Mouse (Mus musculus) liver, adult 2 months (tissue): ENCODE data around the gene Baz2b. TPM values are rescaled to one million over a fixed set of nuclear protein-coding genes. Genes with fewer than 3 reads are reported as not detected.

Experiments used
- DNase-seq: peaks from one replicate; pipeline ENCODE4 v3.0.0-alpha.2; 2011; ENCODE audit warnings: low read depth, low spot score; ENCODE audit errors: extremely low read depth
- H3K27ac ChIP-seq: fragments of 200-500 bp; replicated peaks from 2 replicates; pipeline ENCODE4 v1.5.1; 2012; ENCODE audit warnings: low read depth, mild to moderate bottlenecking, control low read depth, inconsistent platforms, low read length; ENCODE audit not compliant: insufficient read depth
- H3K27me3 ChIP-seq: fragments of 200-500 bp; 2 replicates; pipeline ENCODE4 v1.6.1; 2012; ENCODE audit warnings: mild to moderate bottlenecking, moderate library complexity, low read length, inconsistent platforms; ENCODE audit not compliant: control insufficient read depth, insufficient read depth
- H3K36me3 ChIP-seq: fragments of 200-500 bp; 2 replicates; pipeline ENCODE4 v1.6.1; 2012; ENCODE audit warnings: low read length, inconsistent platforms; ENCODE audit not compliant: control insufficient read depth, insufficient read depth
- H3K4me1 ChIP-seq: fragments of 200-500 bp; 2 replicates; pipeline ENCODE4 v1.6.1; 2011; ENCODE audit warnings: low read length; ENCODE audit not compliant: control insufficient read depth, insufficient read depth
- H3K4me3 ChIP-seq: fragments of 200-500 bp; 2 replicates; pipeline ENCODE4 v1.5.1; 2011; ENCODE audit warnings: low read depth, mild to moderate bottlenecking, control low read depth, low read length, moderate library complexity; ENCODE audit not compliant: insufficient read depth
- H3K79me2 ChIP-seq: fragments of 200-500 bp; 2 replicates; pipeline ENCODE4 v1.6.1; 2012; ENCODE audit warnings: inconsistent platforms, mild to moderate bottlenecking, low read length, moderate library complexity; ENCODE audit not compliant: control insufficient read depth, insufficient read depth
- H3K9ac ChIP-seq: fragments of 200-500 bp; 2 replicates; pipeline ENCODE4 v1.6.1; 2012; ENCODE audit warnings: low read depth, mild to moderate bottlenecking, control low read depth, inconsistent platforms, low read length
- CTCF ChIP-seq: fragments of 200-500 bp; IDR thresholded peaks from 2 replicates; pipeline ENCODE4 v1.5.1; 2011; ENCODE audit warnings: low read depth, low read length, control low read depth
- POLR2A ChIP-seq: fragments of 200-500 bp; IDR thresholded peaks from 2 replicates; pipeline ENCODE4 v1.6.1; 2011; ENCODE audit warnings: low read length, control low read depth; ENCODE audit not compliant: insufficient read depth; ENCODE audit errors: extremely low read depth
- WGBS: fragments of 180-500 bp; shearing (Covaris S2); methylation state at CpG from one replicate; pipeline ENCODE4 v1.1.7; 2018; 5-methylcytosine and 5-hydroxymethylcytosine counted together
- polyA plus RNA-seq: library from polyadenylated mRNA; depleted of rRNA; stranded (reverse); fragments of >200 nt; gene quantifications from 2 replicates; pipeline ENCODE4 v1.2.3, GENCODE M21; 2012
- total RNA-seq: library from RNA; depleted of rRNA; stranded (reverse); fragments of >200 nt; gene quantifications from 2 replicates; pipeline ENCODE4 v1.2.3, GENCODE M21; 2014

The Baz2b gene
- total and polyA plus RNA-seq, 2 experiments: 4.8 to 23.5 TPM

DNA sequence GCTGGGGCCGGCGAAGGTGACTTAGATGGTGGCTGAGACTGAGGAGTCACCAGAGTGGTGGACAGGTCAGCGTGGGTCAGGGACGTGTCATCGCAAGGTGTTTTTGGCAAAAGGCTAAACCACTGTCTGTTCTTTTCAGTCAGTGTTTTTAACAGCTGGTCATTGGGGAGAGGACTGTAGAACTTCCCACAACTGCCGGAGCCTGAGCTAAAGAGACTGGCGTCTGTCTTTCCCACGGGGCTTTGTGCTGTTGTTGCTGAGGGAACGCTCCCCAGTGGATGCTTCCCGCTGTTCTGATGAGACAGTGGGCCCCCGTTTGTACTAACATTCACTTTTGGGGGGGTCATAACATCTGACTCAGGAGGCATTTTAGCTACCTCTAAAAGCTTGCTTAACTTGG is 296.0 kb downstream of the Baz2b start:
- H3K4me3 ChIP-seq: no peak overlapping the region
- H3K9ac ChIP-seq: no peak overlapping the region
- H3K36me3 ChIP-seq: peaks cover 68% of the 10 kb centered on the region
- no peaks in the 10 kb centered on the region for H3K4me1 ChIP-seq
- H3K27ac ChIP-seq: no peak overlapping the region
- no peaks in the 10 kb centered on the region for H3K79me2 ChIP-seq
- DNase-seq: no peak
- 96% methylated on average over 11 of the region's 11 CpGs for WGBS
- H3K27me3 ChIP-seq: no peaks in the 10 kb centered on the region
- TF ChIP-seq CTCF: no peak
- TF ChIP-seq POLR2A: no peak

- H3K36me3 ChIP-seq: peaks cover 48% of the 10 kb centered on the region
- DNase-seq: no peak
- H3K27ac ChIP-seq: no peak overlapping the region
- no peaks in the 10 kb centered on the region for H3K27me3 ChIP-seq
- no peak overlapping the region for H3K4me3 ChIP-seq
- no peak overlapping the region for H3K9ac ChIP-seq
- TF ChIP-seq CTCF (no peak), POLR2A (no peak)
- 95% methylated on average over 9 of the region's 9 CpGs for WGBS
- no peaks in the 10 kb centered on the region for H3K79me2 ChIP-seq
- H3K4me1 ChIP-seq: no peaks in the 10 kb centered on the region
Observed at GRCm38 (mm10) chr2:59908048-59908447, 301.6 kb downstream of the Baz2b start.

GRCm38 (mm10) chr2:59904007-59904406 is 305.6 kb downstream of the Baz2b start:
- TF ChIP-seq POLR2A: no peak
- no peak for TF ChIP-seq CTCF
- peaks cover 44% of the 10 kb centered on the region for H3K36me3 ChIP-seq

DNA sequence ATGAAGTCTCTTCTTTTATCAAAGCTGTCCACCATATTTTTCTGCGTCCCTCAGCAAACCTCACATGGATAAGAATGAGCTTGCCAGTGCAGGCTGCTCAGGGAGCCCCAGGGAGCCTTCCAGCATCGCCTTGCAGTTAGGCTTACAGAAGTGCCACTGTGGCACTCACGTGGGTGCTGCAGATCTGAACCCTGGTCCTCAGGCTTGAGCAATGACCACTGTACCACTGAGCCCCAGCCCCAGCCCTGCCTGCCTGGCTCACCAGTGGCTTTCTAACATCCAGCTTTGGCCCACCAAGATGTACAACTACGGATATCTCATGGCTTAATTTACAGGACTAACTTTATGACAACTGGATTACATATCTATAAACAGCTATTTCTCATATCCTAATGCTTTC is 311.0 kb downstream of the Baz2b start:
- TF ChIP-seq CTCF (no peak), POLR2A (no peak)
- H3K79me2 ChIP-seq: no peaks in the 10 kb centered on the region
- H3K27ac ChIP-seq: no peak overlapping the region
- no peaks in the 10 kb centered on the region for H3K4me1 ChIP-seq
- no peak for DNase-seq
- WGBS: 96% methylated on average over 4 of the region's 4 CpGs
- no peak overlapping the region for H3K4me3 ChIP-seq
- H3K9ac ChIP-seq: no peak overlapping the region
- peaks cover 30% of the 10 kb centered on the region for H3K36me3 ChIP-seq
- H3K27me3 ChIP-seq: no peaks in the 10 kb centered on the region

More at GRCm38 (mm10) chr2:59904007-59904406, 305.6 kb downstream of the Baz2b start:
- H3K79me2 ChIP-seq: no peaks in the 10 kb centered on the region
- WGBS: 96% methylated on average over 7 of the region's 7 CpGs
- no peaks in the 10 kb centered on the region for H3K4me1 ChIP-seq
- DNase-seq: no peak
- no peak overlapping the region for H3K9ac ChIP-seq
- no peak overlapping the region for H3K4me3 ChIP-seq
- no peak overlapping the region for H3K27ac ChIP-seq
- no peaks in the 10 kb centered on the region for H3K27me3 ChIP-seq

DNA sequence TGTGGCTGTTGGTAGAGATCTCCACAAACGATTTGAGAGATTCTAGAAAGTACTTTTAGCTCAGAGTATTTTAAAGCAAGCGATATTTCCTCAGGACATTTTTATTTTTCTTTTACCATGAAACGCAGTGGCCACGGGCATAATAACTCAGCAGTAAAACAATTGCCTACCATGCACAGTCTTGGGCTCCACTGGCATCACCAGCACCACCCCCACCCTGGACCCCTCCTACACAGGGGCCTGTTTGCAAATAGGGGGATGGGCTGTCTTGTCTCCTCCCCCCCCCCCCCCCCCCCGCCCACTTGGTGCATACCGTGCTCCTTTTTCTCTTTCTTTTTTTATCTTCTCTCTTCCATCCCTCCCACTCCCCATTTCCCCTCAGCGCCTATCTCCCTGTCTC is 311.5 kb downstream of the Baz2b start:
- H3K79me2 ChIP-seq: no peaks in the 10 kb centered on the region
- 90% methylated on average over 6 of the region's 7 CpGs for WGBS
- no peaks in the 10 kb centered on the region for H3K27me3 ChIP-seq
- H3K36me3 ChIP-seq: peaks cover 29% of the 10 kb centered on the region
- no peak for TF ChIP-seq CTCF
- TF ChIP-seq POLR2A: no peak
- no peak overlapping the region for H3K4me3 ChIP-seq
- no peak overlapping the region for H3K9ac ChIP-seq
- no peaks in the 10 kb centered on the region for H3K4me1 ChIP-seq
- DNase-seq: no peak
- no peak overlapping the region for H3K27ac ChIP-seq

- H3K4me1 ChIP-seq: no peaks in the 10 kb centered on the region
- H3K9ac ChIP-seq: no peak overlapping the region
- no peaks in the 10 kb centered on the region for H3K79me2 ChIP-seq
- peaks cover 24% of the 10 kb centered on the region for H3K36me3 ChIP-seq
- no peak overlapping the region for H3K27ac ChIP-seq
- WGBS: 92% methylated on average over 8 of the region's 8 CpGs
- no peak for TF ChIP-seq CTCF
- no peak for TF ChIP-seq POLR2A
- no peak overlapping the region for H3K4me3 ChIP-seq
- H3K27me3 ChIP-seq: no peaks in the 10 kb centered on the region
- DNase-seq: no peak
Observed at GRCm38 (mm10) chr2:59896837-59897236, 312.8 kb downstream of the Baz2b start.
